Mouse (Mus musculus) urinary bladder, adult 2 months (tissue): Measurements from ENCODE around the gene Cadm1. TPM values are rescaled to one million over a fixed set of nuclear protein-coding genes. Genes with fewer than 3 reads are reported as not detected.

Experiments used
- DNase-seq: peaks from one replicate; pipeline ENCODE4 v3.0.0; 2022; ENCODE audit warnings: low spot score
- polyA plus RNA-seq: library from polyadenylated mRNA; depleted of rRNA; stranded (reverse); fragments of >200 nt; gene quantifications from 2 replicates; pipeline ENCODE4 v1.2.3, GENCODE M21; 2012

Gene Cadm1
- polyA plus RNA-seq, 1 experiment = 9.3 TPM

DNA sequence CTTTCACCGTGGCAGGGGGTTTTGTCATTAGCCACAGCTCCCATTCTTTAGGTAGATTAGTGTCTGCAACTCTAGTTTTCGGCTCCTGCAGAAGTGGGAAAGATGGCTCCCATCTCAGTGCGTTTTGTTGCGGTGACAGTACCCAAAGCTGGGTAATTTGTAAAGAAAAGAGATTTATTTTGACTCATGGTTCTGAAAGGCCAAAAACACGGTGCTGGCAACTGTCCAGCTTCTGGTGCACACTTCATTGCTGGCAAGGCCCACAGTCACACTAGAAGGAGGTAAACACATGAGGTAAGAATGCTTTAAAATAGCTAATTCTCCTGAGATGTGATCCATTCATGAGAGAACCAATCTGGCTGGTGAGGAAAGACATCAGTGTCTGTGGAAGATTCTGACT lies 18.9 kb downstream of the Cadm1 start:
- no peak for DNase-seq

DNA sequence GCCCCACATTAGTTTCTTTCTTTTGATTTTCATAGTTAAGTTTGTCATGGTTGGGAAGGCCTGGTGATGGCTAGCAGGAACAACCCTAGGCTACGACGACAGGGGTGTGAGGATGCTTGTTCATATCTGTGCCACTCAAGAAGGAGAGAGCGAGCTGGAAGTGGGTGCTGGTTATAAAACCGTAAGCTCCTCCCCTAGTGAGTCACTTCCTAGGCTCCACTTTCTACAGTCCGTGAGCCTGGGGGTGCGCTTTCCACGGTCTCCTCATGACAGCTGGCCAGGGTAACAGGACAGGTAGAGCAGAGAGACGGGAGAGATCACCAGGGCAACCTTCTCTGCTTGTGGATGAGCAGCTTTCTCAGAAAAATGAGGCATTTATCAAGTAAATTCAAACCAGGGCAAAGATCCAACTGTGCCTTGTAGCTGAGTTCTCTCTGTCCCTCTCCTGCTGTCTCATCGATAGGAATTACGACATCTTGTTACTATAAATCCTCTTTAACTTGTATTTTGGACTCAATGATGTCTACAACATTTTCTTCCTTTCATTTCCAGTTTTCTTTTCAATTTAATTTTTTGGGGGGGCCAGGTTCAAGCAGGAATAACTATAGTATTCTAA lies 23.1 kb downstream of the Cadm1 start:
- DNase-seq = no peak

DNA sequence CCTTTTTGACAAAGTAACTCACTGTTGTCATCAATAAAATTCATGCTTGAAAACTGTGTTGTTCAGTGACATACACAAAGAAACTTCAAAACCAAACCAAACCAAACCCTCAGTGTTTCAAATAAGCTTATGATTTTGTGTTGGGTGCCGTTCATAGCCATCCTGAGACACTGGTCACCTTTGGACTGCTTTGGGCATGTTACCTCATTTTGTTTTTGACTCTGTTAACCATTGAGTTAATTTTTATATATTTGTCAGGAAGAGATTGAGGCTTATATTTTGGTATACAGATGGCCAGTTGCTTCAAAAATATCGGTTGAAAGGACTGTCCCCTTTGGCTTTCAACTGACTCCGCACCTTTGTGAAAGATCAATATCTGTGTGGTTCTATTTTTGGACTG lies 30.8 kb downstream of the Cadm1 start:
- no peak for DNase-seq

DNA sequence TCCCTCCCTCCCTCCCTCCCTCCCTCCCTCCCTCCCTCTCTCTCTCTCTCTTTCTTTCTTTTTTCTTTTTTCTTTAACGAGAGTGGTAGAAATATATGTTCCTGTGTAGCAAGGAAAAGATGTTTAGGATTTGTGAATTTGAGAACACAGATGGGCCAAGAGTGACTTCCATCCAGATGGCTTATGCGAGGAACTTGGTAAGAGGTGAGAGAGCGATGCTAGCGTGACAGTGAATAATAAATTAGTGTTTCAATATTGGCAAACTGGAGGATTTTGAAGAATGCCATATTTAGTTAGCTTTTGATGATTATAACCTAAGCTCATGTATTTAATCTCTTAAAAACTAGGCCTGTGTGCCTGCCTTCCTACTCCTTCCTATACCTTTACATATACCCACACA lies 31.6 kb downstream of the Cadm1 start:
- DNase-seq = no peak

DNA sequence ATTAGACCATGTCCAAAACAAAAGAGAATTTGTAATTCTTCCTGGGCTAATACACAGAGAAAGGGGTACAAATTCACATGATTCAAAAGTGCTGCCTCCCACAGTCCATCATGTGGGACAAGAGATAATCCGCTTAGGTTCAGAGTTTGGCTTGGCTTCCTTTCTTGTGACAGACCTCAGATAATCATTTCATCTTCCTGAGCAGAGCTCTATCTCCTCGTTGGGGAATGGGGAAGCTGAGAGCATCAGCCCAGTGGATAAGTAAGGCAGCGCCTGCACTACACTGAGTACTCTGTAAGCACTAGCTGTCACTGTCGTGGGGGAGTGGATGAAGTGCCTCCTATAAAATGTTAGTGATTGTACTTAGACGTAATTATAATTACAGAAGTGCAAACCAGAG lies 35.1 kb downstream of the Cadm1 start:
- no peak for DNase-seq

DNA sequence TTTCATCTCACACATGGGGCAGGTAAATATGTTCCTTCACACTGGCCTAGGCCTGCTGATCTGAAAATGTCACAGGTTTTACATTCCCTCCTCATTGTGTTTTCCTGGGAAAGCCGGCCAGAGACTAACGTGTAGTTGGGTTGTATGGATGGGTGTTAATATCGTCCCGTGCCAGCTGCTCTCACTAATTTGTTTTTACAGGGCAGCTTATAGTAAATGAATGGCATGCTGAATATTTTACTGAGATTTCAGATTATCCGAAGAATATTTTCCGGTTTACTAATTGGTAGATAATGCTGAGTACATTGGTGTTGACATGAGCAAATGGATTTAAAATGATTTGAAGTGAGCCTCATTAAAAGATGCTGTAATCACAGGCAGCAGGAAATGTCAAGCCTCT lies 37.9 kb downstream of the Cadm1 start:
- no peak for DNase-seq

DNA sequence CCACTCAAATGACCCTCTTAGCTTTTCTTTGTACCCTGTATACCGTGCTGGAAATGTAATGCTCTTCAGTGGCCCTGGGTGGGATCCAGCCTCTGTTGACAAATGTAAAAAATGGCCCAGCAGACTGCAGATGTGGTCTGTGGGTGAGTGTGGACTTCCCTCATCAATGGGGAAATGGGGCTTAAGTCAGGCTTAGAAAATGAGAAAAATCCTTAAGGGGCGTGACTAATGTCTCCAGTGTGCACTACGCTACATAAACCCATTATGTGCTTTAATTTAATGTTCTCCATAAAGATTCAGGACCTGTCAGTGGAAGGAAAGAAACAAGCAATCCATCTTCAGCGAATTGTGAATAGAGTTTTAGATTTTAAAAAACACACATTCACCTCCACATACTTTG lies 40.2 kb downstream of the Cadm1 start:
- DNase-seq = no peak

DNA sequence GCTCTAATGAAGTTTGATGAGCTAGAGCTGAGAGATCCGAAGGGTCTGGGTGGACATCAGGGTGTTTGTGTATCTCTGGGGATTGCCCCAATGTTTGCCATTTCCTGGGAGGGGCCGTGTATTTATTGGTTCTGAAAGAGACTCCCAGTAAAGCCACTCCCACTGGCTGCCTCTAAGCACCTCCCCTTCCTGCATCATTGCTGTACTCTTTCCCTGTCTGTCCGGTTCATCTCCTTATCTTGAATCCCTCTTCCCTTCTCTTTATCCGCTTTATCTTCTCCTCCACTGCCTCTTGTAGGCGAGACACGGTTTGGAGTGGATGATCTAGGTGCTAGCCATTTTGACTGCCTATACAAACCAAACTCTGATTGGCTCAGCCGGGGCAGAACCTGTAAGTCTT lies 41.5 kb downstream of the Cadm1 start:
- no peak for DNase-seq

DNA sequence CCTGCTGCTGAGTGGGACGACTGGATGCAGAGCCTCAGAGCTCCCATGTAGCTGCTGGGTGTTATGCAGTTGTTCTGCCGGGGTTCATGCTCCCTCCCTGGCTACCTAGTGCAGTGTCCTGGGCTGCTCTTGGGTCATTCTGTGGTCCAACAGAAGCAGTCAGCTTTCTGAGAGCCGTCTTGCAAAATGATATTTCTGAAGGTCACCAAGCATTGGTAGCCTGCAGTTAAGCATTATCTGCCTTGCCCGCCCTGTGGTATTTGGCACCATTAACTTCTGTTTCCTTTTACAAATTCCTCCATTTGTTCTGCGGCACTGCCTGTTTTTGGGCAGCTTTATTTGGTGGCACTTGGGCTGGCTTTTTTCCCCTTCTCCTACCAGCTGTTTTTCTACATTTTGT lies 42.2 kb downstream of the Cadm1 start:
- DNase-seq = no peak

DNA sequence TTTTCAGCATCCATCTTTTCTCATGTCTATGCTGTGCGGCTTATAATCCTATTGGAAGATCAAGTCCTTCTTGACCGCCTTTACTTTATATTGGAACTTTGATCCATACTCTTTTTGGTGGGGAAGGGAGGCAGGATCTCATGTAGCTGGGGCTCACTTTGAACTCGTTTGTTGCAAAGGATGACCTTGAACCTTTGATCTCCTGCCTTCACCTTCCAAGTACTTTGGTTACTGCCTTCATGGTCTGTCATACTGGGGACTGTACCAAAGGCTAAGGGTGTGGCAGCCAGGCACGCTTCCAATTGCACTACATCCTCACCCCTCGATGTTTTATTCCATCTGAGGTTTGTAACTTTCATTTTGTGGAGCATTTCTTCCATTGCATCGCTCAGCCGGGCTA lies 43.5 kb downstream of the Cadm1 start:
- DNase-seq = no peak

DNA sequence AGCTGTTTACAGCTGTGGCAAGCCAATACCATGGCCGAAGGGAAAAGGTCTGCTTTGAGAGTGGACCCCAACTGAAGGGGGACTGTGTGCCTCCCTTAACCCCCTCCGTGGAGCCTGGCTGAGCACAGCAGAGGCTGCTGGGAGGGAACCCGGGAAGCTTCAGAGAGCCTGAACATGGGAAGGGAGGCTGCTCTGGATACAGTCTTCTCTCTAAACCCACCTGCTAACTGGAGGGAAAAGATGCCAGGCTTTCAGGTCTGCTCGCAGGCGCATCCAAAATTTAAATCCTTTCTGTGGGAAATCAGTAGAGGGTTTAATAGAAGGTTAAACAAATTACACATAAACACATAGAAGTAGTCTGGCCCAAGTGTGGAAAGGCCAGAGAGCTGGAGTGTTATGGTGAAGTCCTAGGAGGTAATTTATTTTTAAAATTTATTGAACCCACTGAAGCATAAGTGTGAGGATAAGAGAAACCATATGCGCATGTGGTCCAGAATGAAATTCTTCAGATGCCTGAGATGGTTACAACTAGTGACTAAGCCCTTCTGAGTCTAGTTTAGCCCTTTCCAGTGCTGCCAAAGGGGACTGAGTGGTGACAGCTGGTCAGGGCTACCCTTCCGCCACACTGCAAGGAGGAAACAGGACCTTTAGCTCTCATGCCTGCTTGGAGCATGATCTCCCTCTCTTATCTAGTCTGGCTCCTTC lies 44.9 kb downstream of the Cadm1 start:
- DNase-seq = no peak

DNA sequence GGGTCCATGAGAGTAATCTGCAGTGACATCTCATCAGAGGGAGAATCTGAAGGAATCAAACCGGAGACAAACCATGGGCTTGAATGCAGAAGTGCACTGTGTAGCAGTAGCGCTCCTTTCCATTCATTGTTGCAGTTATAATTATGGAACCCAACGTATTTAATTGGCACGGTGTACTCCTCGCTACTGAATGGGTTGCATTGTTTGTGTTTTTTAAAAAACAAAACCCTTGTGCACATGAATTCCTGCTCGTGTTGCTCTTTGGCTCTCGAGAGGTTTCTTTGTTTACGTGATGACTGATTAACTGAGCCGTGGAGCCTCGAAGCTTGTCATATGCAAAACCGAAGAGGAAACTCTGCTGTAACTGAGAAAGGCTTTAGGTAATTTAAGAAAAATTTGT lies 45.8 kb downstream of the Cadm1 start:
- no peak for DNase-seq

DNA sequence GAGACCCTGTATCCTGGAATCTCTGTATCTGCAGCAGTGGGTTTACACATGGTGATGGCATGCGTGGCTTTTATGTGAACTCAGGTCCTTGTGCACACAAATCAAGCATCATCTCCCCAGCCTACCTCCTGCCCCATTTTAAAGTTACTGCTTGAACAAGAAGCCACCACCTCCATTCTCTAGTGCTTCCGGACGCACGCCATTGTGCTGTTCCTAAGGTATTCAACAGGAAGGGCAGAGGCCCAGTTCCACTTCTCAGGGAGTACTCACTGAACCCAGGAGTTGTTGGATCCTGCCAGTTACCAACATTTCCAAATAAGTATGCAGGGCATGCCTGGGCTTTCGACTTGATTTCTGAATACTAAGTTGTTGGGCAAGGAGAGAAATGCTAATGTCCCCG lies 49.5 kb downstream of the Cadm1 start:
- no peak for DNase-seq

DNA sequence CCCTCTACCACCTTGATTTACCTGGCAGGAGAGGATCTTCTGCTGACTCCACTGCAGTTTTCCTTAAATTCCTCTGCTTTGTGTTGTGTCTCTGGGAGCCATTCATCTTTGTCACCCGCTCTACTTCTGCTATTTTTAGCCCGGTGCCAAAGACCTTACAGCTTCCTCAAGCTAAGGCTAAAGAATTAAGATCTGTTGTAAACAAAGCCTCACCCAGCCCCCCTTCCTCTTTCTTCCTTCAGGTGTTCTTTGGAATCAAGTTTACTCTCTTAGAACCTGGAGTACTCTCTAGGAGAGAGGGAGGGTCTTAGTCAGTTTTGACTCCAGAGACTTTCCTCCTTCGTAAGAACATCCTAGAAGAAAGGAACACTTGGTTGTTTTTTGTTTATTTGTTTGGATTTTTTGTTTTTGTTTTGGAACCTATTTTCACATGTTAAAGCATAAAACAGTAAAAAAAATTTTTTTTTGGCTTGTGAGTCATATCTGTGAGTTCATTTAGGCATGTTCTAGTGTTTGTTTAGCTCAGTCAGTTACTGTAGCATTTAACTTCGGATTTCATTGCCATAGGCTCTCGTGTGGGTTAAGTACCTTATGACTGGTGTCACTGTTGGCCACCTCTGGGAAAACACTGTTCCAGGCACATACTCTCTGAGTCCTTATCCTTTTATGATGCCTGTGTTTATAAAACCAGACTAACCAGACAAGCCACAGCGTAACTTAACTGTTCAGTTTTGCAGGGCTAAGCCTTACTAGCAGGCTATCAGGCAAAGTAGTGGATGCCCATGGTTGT lies 51.8 kb downstream of the Cadm1 start:
- DNase-seq = no peak

DNA sequence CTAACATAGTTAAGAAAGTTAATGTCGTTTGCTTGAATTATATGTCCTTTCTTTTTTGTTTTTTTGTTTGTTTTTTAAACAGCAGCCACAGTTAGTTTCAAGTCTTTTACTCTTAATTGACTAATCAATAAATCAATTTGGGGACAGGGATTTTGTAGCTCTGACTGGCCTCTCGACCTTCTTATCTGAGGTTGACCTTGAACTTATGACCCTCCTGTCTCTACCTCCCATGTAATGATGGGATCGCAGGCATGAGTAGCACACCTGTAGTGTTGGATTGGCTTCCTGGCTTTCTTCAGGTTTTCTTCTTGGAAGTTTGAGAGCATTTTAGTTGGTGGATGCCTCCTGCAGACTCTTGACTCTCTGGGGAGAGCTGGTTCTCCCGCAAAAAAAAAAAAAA lies 53.3 kb downstream of the Cadm1 start:
- no peak for DNase-seq

DNA sequence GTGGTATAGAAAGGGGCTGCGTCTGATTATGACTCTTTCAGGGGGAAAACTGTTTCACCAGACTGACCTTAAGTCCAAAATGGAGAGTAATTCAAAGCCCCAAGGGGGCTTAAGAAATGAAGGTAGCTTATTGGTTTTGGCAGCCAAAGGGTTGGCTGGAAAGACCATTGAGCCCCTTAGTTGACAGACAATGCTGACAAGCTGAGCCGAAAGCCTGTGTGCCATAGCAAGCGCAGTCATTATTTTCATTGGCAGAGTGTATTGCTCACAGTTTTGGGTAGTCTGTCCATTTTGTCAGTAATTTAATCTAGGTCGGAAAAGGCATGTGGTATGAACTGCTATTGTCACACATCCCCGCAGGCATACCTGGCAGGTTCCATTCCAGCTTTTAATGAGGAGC lies 56.2 kb downstream of the Cadm1 start:
- no peak for DNase-seq

DNA sequence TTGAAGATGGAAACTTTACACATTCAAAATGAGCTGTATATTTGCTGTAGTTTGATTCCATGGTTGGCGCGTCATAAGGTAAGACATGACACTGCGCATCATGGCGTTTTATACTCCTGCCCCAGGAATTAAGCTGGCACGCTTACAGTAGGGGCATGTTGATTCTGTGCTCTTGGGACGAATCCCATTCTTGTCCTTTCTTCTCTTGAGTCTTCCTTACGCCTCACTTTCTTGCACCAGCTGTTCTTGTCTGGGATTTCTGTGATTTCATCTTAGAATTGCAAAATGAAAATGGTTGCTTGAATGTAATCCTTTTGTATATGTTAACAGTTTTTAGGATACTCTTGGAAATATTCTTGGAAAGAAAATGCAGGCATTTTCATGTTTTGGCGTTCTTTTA lies 56.9 kb downstream of the Cadm1 start:
- no peak for DNase-seq

DNA sequence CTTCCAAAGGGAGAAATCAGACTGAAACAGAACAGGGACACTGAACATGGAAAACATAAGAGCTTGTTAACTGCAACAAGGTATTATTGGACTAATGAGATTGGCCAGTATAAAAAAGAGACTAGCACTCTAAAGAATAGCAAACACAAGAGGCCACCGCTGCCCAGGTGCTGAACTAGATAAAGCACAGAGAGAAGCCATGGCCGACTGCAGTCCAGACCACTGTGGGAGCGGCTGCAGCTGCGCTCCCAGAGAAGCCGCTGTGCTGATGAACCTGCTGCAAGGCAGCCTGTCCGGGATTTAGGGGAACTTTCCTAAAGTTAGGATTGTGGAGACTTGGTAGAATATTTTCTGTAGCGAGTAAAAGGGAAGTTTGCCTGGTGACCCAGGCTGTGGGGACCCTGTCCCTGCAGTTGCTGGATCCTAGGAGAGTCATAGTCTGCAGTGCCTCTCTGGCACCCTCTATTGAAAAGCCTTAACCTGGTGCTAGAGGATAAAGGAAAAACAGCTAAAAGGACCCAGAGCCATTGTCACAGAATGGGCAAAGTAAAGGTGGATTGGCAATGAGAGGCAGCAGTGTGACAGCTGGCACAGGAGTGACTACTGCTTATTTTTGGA lies 57.7 kb downstream of the Cadm1 start:
- DNase-seq = no peak

DNA sequence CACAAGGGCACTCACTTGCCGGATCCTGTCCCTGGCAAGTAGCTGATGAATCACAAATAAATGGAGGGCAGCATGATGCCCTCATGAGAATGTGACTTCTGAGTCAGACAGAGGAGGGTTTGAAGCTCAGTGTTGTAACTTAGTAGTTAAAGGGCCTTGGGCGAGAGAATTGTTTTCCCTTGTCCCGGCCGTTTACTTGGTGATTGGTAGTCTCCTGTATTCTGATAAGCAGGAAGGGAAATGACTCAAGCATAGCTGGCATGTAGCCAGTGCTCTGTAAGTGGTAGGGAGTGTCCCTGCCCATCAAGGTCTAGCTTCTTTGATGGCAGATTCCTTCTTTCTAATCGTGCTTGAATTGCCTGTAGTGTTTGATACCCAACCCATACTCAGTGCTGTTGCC lies 59.9 kb downstream of the Cadm1 start:
- no peak for DNase-seq

DNA sequence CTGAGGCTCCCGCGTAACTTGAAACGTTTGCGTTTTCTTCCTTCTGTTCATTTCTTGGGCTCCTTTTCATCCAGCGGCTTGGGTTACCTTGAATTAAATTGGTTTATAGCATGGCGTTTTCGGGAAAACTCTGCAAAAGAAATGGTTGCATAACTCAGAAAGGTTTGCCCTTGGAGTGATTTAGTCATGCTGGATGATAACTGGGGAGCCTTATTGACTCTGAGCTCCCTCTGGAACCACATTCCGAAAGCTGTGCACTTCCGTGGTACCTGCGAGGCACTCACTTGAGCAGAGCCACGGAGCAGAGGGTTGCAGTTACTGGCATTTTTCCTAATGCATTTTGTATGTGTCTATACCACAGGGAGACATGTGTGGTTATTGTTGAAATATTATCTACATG lies 71.6 kb downstream of the Cadm1 start:
- DNase-seq = no peak

DNA sequence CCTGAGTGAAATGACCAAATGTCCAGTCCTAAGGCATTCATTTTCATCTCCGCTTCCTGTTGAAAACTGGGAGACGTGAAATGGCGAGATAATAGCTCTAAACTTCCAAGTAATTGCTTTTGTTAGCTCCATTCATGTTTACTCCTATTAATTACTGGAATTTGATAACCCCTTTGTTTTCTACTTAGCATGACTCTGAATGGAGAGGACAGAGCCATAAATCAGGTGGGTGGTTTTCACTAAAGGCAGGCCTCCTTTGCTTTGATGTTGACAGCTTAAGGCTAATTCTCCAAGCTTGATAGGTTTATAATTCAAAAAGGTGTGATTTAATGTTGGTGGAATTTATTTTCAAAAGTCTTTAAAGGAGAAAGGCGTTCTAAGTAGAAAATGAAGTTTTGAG lies 74.0 kb downstream of the Cadm1 start:
- no peak for DNase-seq

DNA sequence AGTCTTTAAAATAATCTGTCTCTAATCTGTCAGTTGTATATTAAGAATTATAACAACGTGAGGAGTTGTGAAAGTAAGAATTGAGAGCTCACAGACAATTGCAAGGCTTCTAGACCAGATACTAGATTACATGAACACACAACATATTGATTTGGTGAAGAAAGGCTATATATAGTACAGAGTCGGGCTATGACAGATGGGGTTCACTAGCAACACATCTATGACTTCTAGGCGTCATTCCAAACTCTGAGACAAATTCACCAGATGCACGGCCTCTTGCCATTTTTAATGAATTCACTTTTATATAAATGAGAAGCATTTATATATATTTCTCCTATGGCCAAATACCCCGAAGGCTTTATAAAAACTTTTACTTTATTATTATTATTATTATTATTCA lies 75.7 kb downstream of the Cadm1 start:
- no peak for DNase-seq

DNA sequence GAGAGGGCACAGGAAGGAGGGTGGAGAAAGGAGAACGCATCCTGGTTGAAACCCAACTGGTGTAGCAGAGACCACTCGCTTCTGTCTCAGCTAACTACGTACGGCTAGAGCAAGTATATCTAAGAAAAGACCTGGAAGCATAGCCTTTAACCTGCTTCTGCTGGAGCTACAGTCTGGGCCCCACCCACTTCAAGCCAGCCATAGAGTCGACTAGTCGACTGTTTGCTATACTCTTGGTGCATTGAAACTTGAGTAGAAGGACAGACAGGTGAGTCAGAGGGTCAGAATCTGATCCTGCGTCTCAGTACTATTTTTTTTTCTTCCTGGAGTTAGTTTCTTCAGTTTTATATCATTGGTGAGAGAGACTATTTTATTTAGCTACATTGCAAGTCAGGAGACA lies 78.5 kb downstream of the Cadm1 start:
- no peak for DNase-seq
